Mouse (Mus musculus): Measurements from ENCODE around the gene Ugt1a1.
"Not testable (repeated sequence)": the region's sequence is repeated elsewhere in the genome, so short reads cannot be mapped to it uniquely, and the experiment has no call there.

Ugt1a1 gene

GRCm38 (mm10) chr1:88218591-88218990 lies 6.8 kb downstream of the Ugt1a1 start:
- no peak for DNase-seq

- no peak for DNase-seq
Observed at GRCm38 (mm10) chr1:88219054-88219453, 7.3 kb downstream of the Ugt1a1 start.

GRCm38 (mm10) chr1:88220336-88220735 lies 8.6 kb downstream of the Ugt1a1 start:
- DNase-seq, result peak; percentile 20

- DNase-seq, result no peak
Observed at GRCm38 (mm10) chr1:88222216-88222615, 10.5 kb downstream of the Ugt1a1 start.

- not testable (repeated sequence) for DNase-seq
Observed at GRCm38 (mm10) chr1:88223011-88223515, 11.3 kb downstream of the Ugt1a1 start.

GRCm38 (mm10) chr1:88223591-88223990 lies 11.8 kb downstream of the Ugt1a1 start:
- DNase-seq, result no peak

GRCm38 (mm10) chr1:88224029-88224776 lies 12.4 kb downstream of the Ugt1a1 start:
- peak; percentile 46 for DNase-seq

- not testable (repeated sequence) for DNase-seq
Observed at GRCm38 (mm10) chr1:88225301-88225700, 13.5 kb downstream of the Ugt1a1 start.

GRCm38 (mm10) chr1:88225741-88226140 lies 14.0 kb downstream of the Ugt1a1 start:
- DNase-seq, result no peak

GRCm38 (mm10) chr1:88226670-88227379 lies 15.1 kb downstream of the Ugt1a1 start, which contains the start of gene Mroh2a:
TSS of gene Mroh2a (plus strand) at chr1:88226986.
- DNase-seq, result no peak

- no peak for DNase-seq
Observed at GRCm38 (mm10) chr1:88227482-88227881, 15.7 kb downstream of the Ugt1a1 start.

GRCm38 (mm10) chr1:88228121-88228520 lies 16.4 kb downstream of the Ugt1a1 start:
- no peak for DNase-seq

- no peak for DNase-seq
Observed at GRCm38 (mm10) chr1:88229566-88229965, 17.8 kb downstream of the Ugt1a1 start.

- no peak for DNase-seq
Observed at GRCm38 (mm10) chr1:88229986-88230385, 18.2 kb downstream of the Ugt1a1 start.

GRCm38 (mm10) chr1:88230421-88230820 lies 18.7 kb downstream of the Ugt1a1 start:
- no peak for DNase-seq

- DNase-seq, result no peak
Observed at GRCm38 (mm10) chr1:88230981-88231802, 19.4 kb downstream of the Ugt1a1 start.

- DNase-seq, result no peak
Observed at GRCm38 (mm10) chr1:88231803-88232499, 20.2 kb downstream of the Ugt1a1 start.

- DNase-seq, result no peak
Observed at GRCm38 (mm10) chr1:88232664-88233380, 21.1 kb downstream of the Ugt1a1 start.

- DNase-seq, result no peak
Observed at GRCm38 (mm10) chr1:88233421-88234247, 21.9 kb downstream of the Ugt1a1 start.

GRCm38 (mm10) chr1:88234248-88234610 lies 22.5 kb downstream of the Ugt1a1 start:
- DNase-seq, result no peak

- no peak for DNase-seq
Observed at GRCm38 (mm10) chr1:88234646-88235045, 22.9 kb downstream of the Ugt1a1 start.

Data from kidney, adult 9 months (tissue).